Mouse (Mus musculus) WW6 (cell line): ENCODE results near the gene Gm17349.
"Not testable (repeated sequence)": the region's sequence is repeated elsewhere in the genome, so short reads cannot be mapped to it uniquely, and the experiment has no call there.

ENCODE experiments used
- DNase-seq: peaks from one replicate; pipeline ENCODE4 v3.0.0-alpha.2; 2013; ENCODE audit warnings: low read depth, low spot score

Gm17349 gene

DNA sequence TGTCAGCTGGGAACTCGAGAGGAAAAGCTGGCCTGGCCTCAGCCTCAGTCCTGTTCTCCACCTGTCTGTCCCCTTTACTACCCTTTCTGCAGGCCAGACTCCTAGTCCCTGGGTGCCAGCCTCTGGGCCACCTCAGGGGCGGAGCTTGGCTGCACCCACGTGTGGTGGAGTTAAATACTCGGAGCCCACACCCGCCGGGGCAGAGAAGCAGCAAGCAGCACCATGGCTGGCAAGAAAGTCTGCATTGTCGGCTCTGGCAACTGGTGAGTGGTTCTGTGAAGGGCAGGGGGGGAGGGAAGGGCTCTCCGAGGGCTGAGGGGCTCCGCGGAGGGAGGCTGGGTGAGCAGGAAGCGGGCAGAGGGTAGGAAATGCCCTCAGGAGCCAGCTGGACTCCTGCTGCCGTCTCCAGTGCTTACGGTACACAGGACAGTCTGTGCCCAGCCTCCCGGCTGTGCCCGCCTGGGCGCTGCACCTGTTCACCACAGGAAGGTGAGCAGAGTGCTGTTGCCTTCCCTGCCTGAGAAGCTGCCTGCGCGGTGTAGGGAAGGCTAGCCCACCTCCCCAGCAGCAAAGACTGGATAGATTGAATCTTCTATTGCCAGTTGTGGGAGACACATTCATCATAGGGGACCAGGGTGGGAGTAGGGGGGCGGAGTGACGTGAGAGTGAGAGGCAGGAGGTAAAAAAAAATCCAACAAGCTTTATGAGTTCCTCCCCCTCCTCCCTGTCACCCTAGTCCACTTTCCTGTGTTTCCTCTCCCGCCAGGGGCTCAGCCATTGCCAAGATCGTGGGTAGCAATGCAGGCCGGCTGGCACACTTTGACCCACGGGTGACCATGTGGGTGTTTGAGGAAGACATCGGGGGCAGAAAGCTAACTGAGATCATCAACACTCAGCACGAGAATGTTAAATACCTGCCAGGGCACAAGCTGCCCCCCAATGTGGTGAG is 12.4 kb upstream of the Gm17349 start, which contains the start of gene Gpd1:
TSS of gene Gpd1 (plus strand) at position 130 of the 949 bp plus-strand sequence.
- no peak for DNase-seq

GRCm38 (mm10) chr15:99716814-99717213 is 11.5 kb upstream of the Gm17349 start:
- no peak for DNase-seq

DNA sequence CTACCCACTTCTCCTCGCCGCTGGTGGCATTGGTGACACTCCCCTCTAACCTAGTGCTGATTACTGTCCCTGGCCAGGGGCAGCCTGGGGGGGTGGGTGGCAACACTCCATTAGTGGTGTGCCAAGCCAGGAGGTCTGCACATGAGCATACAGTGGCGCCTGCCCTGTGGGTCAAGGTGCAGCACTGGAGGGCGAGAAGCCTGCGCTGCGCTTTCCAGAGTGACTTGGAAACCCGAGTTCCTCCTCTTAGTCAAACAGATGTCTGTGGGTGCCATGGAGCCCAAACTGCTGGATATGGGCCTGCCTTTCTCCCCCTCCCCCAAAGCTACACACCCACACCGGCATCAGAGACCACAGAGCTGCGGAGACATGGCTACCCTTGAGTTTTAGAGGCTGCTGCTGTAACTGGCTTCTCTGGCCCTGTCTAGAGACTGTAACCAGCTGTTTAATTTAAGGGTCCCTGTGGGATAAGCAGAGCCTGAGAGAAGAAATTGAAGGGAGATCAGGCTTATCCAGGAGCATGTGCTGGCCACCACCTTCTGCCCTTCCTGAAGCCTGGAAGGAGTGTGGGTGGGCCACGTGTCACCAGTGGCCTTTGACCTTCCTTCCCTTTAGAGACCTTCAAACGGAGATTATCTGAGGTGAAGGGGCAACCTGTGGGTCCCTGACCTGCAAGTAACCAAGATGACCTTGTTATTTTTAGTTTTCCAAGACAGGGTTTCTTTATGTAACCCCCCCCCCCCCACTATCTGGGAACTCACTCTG is 10.9 kb upstream of the Gm17349 start:
- DNase-seq: no peak

DNA sequence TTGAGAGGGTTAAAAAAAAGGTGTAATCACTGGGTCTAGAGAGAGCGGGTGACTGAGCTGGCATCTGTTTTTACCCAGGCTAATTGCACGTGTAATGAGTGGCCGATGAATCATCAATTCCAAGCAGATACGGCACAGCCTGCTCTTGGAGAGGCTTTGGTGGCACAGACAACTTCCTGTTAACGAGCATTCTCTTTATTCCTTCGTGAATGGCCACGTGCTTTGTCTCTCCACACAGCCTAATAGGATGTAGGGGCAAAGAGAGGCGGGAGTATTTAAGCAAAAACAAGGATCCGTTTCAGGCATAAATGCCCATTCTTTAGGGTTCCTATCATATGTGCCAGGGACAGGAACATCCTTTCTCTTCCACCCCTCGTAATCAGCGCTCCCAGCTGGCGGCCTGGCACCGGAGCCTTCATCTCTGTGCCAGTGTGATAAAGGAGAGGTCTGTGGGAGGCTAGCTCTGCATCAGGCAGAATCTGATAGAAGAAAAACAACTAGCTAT is 10.1 kb upstream of the Gm17349 start:
- DNase-seq: no peak

GRCm38 (mm10) chr15:99714858-99715257 is 9.6 kb upstream of the Gm17349 start:
- DNase-seq: no peak

DNA sequence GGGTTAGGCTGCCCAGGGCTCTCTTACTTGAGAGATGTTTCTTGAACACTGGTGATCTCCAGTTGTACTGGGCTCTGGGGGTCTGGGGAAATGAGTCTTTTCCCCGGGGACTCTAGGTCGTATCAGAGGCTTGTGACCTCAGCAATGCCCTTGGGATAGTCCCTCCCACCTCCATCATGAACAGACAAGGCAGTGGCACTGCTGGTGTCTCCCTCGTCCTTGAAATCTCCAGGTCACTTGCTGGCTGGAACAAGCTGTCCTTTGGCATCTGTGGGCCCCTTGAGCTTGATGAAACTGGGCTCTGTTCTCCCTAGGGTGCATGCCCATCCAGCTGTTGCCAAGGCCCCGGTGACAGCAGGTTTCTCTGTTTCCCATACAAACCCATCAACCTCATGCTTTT is 8.9 kb upstream of the Gm17349 start:
- DNase-seq: no peak

DNA sequence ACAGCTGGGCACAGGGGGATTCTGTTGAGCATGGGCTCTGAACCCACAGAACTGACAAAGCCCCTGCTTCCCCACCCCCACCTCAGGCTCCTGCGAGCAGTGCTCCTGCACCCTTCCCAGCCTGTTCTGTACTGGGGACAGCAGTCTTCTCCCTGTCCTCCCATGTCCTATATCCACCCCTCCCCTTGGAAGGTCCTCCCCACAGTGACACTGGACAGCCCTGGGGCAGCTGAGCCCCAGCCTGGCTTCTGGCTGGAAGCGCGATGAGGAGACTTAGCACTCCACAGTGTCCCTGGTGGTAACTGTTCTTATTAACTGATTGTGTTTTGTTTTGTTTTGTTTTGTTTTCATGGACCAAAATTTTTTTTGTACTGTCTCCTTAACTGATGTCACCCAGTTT is 8.3 kb upstream of the Gm17349 start:
- DNase-seq: no peak

DNA sequence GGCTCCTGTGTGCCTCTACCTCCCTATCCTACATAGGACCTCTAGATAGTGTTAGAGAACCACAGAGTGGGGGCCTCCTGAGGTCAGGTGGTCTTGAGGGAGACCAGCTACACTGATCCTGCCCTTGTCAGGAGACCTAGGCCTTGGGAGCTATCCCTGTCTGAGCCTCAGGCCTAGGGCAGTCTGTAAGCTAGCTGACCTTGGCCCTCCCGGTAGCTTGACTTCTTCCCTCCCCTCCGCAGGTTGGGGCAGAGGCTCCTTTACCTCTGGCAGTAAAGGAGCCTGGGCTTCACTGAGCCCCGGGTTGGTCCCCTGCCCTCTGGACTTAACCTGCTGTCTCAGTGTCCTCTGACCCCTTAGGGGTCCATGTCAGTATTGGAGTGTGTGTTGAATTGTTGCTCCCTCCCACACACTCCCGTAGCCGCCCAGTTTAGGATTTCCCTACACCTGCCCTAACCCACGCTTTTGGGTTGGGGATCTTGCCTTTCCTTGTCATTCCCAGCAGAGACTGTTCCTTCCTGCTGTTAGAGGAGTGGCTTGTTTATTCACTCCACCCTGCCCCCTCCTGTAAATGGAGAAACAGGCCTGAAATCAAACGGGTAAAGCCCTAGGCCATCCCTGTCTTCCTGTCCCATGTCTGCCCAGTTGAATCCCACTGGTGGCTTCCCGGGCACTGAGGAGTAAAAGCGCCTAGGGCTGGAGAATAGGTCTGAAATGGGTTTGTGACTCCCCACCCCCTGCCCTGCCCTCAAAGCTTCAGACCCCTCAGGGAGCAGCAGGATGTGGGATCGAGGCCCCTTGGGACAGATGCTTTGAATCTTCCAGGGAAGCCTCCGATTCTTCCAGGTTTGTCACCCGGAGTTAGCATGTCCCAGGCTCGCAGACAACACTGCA is 7.6 kb upstream of the Gm17349 start:
- no peak for DNase-seq

DNA sequence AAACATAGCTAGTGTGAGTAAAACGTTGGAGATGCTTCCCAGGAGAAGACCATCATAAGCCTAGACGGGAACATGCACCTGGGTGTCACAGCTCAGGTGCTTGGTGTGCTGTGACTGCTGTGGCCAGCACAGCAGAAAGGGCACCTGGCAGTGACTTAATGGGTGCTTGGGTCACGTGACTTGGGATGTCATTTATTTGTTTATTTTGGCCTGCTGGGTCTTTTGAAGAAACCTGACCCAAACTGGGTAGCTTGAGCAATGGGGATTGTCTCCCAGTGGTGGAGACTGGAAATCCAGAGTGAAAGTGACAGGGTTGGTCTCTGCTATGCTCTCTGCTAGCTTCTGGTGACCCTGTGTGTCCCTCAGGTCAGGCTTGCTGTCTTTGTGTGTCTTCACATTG is 6.2 kb upstream of the Gm17349 start:
- no peak for DNase-seq

DNA sequence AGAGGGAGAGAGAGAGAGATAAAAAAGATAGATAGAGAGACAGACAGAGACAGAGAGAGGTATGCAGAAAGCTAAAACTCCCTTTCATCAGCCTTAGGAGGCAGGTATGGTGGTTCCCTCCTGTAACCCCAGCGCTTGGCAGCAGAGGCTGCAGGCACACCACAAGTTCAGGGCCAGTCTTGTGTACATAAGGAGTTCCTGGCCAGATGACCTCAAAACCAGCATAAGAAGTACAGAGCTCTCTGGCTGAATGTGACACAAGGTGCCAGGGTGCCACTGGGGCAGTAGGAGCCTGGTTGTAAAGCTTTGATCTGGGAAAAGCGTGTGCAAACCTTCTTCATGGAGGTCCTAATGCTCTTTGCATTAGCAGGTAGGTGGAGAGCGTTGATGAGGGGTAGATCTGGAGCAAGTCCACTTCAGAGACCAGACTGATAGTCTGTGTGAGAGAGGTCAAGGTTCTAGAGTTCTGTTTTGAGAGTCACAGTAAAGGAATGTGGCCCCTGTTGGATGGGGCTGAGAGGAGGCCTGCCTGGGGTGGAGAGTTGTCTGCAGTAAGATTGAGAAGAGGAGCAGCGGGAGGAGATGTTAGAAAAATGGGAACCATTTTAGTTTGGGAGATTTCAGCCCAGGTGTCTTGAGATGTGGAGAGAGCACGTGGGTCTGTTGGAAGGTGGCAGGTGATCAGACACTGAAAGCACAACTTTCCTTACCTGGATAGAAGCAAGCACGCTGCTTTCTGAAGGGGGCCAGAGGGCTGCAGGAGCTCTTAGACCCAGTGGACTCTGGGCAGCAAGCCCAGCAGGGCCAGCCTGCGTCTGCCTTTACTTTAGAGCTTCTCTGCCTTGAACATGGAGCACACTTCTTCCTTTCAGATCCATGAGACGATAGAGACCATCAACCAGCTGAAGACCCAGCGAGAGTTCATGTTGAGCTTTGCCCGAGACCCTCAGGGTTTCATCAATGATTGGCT is 5.2 kb upstream of the Gm17349 start:
- DNase-seq: no peak

- DNase-seq: no peak
Observed at GRCm38 (mm10) chr15:99708176-99708575, 2.9 kb upstream of the Gm17349 start.

DNA sequence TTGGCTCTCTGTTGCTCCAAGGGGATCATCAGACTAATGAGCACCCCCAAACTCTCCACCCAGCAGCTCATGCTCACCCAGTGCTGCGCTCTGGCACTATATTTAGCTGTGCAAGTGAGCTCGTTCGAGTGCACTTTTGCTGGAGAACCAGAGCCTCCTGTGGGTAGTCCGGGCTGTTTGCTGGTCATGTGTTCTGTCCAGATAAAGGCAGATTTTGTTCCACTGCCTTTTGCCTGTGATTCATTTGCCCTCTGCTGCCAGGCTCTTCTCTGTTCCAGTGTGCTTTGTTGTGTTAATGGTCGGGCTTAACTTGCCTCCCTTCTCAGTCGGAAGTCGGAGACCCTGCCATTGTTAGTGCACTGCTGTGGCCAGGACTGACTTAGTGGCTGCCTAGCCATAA is 409 bp downstream of the Gm17349 start:
- no peak for DNase-seq

GRCm38 (mm10) chr15:99704041-99704681 is 1.1 kb downstream of the Gm17349 start:
- no peak for DNase-seq

DNA sequence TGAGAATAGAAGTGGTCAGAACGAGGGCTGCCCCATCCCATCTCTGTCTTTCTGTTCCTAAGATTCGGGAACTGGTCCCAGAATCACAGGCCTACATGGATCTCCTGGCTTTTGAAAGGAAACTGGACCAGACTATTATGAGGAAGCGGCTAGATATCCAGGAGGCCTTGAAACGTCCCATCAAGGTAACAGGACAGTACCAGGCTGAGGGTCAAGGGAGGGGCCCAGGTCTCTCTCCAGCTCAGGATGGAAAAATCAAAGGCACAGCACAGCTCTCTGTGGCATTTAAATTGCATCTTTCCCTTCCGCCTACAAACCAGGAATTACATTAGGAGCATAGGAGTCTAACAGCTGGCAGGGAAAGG is 1.6 kb downstream of the Gm17349 start:
- no peak for DNase-seq

DNA sequence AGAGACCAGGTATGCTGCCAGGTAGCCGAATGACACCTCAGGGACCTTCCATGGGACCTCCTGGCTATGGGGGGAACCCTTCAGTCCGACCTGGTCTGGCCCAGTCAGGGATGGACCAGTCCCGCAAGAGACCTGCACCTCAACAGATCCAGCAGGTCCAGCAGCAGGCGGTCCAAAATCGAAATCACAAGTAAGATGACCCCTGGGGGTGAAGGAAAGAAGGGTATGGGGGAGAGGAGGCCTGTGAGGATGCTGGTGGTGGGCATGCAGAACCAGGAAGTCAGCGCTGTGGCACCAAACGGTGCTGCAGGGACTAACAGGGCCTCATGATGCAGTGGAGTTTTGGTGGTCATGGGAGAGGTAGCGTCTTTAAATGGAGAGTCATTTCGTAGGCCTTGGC is 2.2 kb downstream of the Gm17349 start:
- no peak for DNase-seq

GRCm38 (mm10) chr15:99701999-99702900 is 3.0 kb downstream of the Gm17349 start, which contains the start of gene Smarcd1:
TSS of gene Smarcd1 (plus strand) at chr15:99702129.
- DNase-seq: peak; percentile 88

DNA sequence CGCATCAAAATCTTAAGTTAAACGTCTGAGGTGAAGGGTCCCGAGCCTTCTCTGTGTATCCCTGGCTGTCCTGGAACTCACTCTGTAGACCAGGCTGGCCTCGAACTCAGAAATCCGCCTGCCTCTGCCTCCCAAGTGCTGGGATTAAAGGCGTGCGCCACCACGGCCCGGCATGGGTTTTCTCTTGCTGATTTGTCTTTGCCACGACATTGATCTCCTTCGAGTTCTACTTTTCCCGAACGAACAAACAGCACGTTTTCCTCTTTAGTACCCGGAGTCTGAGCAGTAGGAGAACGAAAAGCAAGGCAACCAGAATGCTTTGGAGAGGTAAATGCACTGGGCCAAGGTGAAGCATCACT is 3.7 kb downstream of the Gm17349 start:
- not testable (repeated sequence) for DNase-seq

DNA sequence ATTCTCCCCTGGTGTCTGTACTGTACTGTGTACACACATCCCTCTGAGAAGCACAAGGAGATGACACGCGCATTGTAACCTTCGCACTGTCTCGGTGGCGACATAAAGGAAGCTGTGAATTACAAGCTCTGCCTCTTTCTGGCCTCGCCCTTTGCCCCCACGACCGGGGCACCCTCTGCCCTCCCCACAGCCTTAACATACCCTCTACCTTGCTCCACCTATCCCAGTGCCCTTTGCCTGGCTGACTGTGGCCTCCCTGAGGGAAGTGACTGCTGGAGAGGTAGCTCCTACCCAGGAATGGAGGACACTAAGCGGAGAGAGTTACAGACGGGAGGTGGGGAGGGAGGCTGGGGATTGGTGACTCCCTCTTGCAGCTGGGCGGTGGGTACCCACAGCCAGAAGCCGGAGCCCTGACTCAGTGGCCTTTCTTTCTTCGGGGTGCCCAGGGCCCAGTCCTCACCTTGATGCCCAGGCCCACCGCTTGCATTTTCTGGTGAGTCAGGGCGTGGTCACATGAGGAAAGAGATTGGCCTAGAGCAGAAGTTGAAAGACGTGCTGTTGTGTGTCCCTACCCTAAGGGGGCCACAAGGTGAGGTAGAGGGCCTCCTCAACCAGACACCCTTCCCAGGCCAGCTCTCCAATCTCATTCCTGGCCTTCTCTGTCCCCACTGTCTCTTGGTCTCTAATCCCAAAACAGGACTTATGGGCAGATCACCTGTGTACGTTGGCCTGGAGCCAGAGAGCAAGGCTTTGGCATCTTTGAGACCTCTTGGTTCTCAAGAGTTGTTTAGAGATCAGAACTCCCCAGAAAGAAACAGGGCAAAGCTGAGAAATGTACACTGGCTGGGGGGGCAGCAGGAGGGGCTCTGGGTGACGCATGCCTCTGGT is 4.8 kb downstream of the Gm17349 start:
- DNase-seq: no peak
